Mouse (Mus musculus) natural killer cell, adult 2 months (primary cell): Measurements from ENCODE around the gene Poll.

Experiments used
- DNase-seq, 2 experiments: peaks; one replicate each; pipeline ENCODE4 v3.0.0; 2022; ENCODE audit warnings: low spot score in 2 of 2

Poll gene

DNA sequence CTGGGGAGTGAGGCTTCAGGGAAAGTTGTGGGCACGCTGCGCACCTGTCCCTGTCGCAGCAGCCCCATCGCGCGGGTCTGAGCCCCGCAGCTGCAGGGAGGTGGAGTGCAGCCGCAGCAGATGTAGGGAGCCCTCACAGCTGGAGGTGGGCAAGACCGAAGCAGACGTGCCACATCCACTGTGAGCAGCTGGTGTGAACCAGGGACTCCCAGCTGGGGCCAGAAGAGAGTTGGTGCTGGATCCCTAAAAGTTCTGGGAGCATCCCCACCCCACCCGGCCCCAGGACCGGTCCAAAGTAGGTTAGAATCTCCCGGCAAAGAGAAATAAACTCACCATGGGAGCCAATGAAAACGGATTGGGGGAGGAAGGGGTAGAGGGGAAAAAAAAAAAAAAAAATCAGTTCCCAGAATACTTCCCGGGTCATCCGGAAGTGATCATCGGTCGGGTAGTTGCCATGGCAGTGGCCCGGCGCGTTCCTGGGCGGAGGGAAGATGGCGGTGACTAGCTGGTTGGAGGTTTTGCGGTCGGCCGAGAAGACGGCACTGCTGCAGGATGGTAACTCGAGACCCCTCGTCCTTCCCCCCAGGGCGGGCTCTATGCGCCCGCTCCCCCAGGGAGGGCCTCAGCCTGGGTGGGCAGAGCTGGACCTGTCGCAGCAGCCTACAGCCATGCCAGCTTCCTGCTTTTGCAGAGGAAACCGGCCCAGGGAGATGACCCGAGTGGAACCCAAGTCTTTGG is at the start of gene Poll, which contains the start of gene Gm17018:
TSS of gene Poll (minus strand) at position 379 of the 738 bp plus-strand sequence.
TSS of gene Gm17018 (plus strand) at position 463 of the 738 bp plus-strand sequence.
- DNase-seq, result peak; percentile 73 to 76

DNA sequence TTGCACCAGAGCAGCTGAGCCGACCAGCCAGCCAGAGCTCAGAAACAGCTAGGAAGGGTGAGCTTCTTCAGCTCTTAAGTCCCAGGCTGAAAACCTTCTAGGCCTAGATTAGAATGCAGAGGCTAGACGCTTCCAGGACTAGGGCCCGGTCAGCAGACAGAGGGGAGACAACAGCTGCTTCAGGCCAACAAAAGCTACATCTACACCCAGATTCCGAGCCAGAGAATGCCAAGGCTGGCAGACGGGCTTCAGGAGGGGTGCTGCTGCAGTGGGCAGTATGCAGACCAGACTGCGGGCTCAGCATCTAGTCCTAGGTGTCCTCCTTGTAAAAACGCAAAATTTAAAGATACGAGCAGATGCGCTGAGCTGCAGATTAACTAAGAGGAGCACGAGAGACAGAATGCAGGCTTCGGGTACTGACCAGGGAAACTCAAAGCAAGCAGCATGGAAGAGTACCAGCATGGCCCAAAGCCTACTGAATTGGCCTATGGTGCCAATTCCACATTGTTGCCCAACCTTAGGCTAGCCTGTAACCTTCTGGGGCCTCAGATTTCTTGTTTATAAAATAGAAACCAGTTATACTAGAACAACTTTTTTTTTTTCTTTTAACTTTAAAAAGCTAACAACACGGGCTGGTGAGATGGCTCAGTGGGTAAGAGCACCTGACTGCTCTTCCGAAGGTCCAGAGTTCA is 48.5 kb upstream of the Poll start:
- no peak for DNase-seq

DNA sequence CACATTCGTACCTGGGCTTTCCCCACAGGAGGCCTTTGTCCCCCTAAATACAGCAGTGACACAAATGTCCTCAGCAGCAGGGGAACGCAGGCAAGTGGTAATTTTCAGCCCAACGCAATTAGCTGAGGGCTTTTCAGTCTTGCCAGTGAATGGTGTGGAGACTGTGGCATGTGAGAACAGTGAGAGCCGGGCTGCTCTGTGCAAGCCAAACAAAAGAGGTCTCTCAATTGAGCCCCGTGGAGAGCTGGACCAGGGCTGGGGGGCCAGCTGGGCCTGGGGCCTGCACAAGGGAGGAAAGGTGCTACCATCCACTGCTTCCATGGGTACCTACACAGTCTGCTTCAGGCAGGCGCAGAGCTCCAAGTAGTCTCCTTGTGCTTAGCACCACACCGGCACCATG is 47.1 kb upstream of the Poll start:
- no peak for DNase-seq

DNA sequence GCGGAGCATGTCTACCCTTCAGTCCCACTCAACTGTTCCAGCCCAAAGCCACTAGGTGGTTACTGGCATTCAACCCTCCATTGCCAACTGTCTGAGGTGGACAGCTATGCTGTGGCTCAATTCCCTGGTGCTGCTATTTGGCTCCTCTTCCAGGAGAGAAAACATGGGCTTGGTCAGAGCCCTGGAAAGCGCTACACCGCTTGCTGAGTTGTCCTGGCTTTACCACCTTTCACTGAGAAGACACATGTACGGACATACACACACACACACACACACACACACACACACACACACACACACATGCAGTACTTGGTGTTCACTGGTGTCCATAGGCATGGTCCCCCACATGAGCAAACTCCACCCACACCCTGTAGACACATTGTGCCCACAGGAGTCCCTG is 46.4 kb upstream of the Poll start:
- DNase-seq, result no peak

DNA sequence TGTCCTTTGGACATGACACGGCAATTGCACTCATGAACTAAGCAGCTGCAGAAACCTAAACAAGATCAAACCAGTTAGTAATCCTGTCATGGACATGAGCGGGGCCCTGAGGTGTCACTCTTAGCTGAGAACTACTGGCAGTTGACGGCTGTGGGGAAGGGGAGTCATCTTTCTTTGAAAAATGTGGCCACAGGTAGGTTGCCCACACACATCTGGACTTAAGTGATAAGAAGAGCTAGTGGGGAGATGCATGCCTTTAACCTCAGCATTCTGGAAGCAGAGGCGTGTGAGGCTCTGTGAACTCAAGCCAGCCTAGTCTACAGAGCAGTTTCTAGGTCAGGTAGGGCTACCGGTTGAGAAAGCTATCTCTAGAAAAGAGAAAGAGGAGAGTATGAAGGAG is 42.3 kb upstream of the Poll start:
- no peak for DNase-seq

DNA sequence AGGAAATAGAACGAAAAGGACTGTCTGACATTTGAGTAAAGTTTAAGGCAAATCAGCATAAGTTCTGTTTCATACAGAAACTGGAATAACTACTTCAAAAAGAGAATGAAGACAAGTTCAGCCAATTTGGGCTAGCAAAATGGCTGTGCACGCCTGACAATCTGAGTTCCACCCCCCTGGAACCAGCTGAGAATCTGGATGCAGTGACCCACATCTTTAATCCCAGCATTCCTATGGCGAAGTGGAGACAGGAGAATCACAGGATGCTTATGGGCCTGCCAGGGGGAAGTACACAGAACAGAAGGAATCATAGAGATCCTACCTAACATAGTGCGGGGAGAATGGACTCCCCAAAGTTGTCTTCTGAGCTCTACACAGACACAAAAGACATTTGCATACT is 36.8 kb upstream of the Poll start:
- no peak for DNase-seq

DNA sequence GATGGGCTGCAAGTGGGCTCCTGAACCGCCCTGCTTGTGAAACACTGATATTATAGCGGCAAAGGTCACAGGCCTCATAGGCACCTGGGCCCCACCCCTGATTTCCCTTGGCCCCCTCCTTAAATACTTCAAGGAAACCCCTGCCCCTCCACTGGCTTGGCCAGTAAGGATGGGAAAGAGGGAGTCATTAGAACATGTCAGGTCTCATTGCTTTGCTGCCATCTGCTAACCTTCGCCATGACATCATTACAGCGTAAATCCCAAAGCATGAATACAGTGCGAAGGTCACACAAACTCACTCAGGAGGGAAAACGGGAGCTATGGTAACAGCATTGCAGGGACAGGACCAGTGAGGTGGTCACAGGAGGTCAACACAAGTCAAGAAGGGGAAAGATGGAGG is 36.1 kb upstream of the Poll start:
- no peak for DNase-seq

DNA sequence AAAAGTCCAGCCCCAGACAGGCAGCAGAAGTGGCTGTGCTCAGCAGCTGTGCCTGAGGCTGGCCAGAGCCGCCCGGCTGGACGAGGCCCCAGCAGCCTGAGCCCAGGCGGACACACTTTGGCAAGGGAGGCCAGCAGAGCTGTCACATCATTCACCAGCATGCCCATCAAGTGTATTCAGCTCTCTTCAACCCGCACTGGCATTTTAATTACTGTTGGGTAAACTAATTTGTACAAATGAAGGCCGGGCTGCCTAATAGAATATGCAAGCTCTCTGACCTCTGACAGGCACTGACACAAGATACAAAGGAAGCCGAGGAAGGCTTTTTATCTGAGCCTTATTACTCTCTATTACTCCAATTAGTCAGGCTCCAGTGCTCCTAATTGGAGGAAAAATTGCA is 35.7 kb upstream of the Poll start:
- DNase-seq, result no peak

DNA sequence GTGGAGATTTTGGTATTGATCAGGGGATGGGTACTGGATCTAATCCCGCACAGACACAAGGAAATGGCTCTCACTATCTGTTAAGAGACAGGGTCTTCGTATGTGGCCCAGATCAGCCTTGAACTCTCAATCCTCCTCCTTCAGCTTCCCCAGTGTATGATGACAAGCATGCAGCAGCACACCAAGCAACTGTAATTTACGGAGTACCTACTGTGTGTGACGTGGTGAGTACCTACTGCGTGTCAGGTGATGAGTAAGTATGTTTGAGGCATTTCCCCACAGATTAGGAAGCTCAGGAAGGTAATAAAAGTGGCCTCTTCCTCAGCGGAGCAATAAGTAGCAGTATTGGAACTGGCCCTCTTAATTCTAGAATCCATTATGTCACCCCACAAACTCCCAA is 35.1 kb upstream of the Poll start:
- DNase-seq, result no peak

DNA sequence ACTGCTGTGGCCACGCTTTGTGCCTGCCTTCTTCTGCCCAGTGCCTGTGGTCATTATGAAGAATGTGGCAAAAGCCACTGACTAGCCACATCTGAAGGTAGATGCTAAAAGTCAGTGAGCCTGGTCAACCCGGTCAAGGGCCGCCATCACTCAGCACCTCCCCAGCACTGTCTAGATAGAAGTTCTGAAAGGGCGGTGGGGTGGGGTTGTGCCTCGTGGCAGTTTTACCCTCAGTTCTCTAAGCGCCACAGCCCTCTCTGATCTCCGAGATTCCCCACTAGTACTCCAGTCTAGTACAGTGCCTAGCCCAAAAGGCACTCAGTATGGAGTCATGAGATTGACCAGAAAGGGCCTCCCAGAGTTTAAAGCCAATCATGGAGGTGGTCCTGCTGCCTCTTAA is 33.7 kb upstream of the Poll start:
- DNase-seq, result peak; percentile 15 to 46

DNA sequence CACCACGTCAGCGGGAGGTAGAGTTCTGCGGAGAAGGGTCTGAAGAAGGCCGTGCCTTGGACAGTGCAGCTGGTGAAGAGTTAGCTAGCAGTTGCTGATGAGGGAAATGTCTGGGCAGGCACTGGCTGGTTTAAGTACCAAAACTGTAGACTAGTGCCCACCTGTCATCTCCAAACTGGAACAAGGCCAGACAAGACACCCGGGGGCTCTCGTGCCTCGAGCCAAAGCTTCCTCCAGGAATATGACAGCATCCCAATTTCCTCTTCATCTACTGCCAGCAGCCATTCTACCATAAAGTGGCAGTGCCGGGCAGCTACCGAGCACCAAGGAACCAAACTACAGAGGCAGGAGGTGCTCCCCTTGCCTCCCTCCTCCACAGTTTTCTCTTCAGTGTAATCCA is 32.6 kb upstream of the Poll start:
- DNase-seq, result no peak

DNA sequence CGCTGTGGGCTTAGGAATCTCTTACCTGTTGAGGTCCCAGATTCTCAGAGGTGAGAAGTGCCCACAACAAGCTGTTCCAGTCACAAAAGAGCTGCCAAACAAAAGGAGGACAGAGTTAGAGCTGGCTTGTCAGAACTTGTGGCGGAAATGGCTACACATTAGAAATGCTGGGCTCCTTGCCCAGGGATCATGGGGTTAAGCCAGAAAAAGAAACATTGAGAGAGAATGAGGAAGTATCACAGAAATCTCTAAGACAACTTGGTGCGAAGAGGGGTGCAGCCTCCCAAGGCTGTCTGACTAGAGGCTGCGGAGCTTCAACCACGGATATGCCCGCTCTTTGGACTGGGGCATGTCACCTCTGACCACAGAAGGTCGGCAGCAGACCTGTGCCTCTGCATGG is 31.4 kb upstream of the Poll start:
- DNase-seq, result peak; percentile 6 to 23

DNA sequence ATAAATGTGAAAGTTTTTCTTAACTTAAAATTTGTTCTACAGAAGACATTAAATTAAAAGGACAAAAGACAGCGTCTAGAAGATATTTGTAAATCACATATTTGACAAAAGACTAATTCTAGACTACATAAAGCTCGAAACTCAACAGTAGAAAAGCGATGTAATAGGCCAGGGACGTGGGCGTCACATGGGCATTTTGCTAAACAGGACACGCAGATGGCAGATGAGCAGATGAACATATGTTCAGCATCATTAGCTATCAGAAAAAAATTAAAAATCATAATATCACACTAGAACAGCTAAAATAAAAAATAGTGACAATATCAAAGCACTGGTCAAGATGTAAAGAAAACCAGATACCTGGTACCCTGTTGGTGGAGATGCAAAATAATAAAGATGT is 29.4 kb upstream of the Poll start:
- DNase-seq, result no peak

DNA sequence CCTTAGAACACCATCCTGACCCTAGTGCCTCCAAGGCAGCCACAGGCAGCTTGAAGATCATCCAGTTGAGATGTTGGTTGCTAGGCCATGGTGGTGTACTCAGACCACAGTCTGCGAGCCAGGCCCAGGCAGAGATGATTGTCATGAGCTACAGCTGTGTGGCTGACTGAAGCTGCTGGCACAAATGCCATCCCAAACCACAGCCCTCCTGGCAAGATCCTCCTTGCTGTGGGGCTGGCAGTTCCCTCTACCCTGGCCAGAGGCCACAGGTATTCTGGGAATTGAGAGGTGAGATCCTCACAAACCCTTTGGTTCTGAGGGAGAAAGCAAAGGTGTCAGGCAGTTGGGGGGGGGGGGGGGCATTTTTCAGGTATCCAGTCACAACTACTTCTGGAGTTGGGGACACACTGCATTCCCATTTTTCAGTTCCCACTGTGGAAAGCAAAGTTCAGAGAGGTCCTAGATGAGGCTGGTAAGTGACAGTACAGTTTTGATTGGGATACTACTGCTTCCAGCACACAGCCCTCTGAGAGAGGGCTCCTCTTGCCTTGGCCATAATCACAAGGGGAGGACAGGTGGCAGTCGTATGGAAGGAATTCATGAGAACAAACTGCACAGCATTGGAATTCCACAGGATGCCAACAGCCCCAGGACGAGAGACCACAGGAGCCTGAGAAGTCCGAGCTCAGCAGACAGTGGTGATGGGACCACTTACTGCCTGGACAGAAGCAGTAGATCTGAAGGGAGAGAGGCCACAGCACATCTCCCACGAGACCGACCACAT is 27.4 kb upstream of the Poll start:
- DNase-seq, result no peak

DNA sequence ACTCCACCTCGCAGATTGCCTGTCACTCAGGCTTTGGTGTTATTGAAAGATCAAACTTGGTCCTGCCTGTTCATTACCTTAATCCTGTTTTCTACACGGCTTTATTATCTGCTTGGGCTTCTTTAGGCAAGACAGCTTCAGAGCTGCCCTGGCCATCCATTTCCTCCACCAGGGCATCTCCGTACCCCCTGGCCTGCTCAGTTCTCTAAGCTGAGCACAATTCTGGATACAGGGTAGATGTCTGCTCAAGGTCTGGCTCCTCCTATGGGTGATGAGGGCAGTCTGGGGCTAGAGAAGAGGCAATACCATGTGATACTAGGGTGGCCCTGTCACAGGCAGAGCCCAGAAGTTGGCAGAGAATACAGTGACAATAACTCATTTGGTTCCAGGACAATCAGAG is 26.5 kb upstream of the Poll start:
- no peak for DNase-seq

DNA sequence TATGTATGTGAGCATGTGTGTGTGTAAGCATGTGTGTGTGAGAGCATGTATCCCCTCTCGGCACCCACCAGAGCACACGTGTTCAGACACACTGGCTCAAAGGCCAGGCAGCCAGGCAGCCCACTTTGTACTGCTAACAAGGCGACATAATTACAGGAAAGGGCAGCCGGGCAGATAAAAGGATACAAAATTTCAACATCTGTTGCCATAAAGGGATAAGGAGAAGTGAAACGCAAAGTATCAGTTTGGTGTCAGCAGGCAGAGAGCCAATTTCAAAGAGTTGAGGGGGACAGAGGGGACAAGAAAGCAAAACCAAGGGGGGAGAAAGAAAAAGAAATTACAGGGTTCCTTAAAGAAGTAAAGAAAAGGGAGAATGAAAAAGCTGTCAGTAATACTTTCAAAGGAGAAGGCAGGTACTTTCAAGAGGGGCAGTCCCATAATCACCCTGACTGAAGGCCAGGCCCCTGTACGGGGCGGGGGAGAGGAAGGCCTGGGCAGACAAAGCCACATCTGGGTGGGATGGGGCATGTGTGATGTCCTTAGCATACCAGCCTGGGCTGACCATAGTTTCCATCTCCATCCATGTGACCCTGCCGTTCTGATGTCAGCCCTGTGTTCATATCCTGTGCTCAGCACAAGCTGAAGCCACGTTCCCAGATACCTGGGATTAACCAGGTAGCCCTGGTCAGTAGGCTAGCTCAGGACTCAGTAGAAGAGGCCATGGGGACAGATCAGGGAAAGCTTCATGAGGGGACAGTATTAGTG is 24.7 kb upstream of the Poll start:
- DNase-seq, result no peak

DNA sequence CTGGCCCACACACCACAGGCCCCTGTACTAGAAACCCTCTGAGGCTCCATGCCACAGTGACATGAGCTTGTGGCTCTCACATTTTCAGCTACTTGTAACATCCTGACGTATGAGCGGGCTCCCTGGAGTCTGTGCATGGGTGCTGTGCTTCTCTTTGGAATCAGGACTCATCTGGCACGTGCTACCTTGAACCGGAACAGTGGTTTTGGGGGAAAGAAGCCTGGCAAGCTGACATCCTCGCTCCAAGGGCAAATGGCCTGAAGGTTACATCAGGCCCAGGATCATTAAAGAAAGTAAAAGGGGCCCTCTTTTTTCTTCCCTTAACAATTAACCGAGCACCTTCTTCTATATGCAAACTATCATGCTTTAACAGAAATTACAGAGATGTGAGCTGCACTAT is 22.8 kb upstream of the Poll start:
- DNase-seq, result no peak

DNA sequence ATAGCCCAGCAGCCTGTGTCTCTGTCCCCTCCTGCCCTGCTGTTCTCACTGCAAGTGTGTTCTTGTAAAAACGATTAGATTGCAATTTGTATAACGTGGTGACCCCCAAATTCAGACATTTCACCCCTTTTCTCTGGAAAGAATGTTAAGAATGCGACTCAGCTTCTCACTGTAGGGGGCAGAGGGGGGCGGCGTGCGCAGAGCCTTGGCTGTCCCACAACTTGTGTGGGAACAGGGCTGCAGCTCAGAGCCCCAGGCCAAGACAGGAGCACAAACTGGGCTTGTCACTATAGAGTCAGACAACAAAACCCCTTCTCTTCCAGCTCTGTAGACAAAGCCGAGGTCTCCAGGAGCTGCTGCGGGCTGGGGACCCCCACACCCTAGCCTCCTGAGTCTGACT is 21.8 kb upstream of the Poll start:
- no peak for DNase-seq

DNA sequence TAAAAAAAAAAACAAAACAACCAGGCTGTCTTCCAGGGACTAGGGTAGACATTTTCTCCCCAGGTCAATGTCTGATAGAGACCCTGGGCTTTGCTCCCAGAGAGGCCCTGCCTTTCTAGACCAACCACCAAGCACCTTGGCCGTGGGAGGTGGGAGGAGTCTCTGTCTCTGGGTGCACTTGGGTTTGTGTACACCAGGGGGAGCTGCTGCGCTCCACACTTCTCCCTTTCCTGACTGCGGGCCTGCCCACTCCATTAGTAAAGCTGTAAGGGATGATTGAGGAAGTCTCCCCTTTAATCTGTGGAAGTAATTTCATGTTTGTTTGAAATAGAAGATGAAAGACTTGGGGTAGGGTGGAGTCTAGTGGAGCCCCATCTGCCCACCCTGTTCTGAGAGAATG is 20.9 kb upstream of the Poll start:
- DNase-seq, result peak; percentile 28 to 46

DNA sequence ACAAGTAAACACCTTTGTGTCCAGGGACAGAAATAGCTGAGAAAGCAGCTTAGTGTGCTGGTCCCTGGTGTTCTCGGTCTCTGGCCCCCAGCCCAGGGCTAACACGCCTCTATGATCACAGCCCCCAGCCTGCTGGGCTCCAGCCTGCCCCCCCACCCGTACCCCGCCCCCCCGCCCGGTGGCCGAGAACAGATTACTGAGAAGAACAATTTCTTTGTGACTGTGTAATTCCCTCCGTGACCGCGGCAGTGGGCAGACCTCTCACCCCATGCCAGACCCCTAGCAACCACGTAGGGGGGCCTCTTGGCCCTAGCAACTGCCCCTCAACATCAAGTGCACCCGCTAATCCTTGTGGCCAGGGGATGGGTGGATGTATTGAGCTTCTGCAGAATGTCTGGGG is 19.9 kb upstream of the Poll start:
- no peak for DNase-seq

DNA sequence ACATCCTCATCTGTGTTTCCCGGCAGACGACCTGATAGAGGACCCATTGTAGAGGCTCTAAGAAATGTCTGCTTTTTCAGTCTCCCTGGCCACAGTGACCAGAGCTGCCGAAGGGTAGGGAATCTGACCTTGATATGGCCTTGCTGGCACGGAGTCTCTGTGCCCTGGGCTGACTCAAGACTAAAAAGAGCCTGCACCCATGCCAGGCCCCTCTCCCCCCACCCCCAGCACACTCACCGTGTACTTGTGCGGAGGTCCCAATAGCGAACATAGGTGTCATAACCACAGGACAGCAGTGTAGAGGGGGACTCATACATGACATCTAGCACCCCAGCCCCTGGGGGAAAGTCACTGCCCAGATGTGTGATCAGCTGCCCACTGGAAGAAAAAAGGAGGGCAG is 19.1 kb upstream of the Poll start:
- peak in 1 of 2 experiments; percentile 43 for DNase-seq

DNA sequence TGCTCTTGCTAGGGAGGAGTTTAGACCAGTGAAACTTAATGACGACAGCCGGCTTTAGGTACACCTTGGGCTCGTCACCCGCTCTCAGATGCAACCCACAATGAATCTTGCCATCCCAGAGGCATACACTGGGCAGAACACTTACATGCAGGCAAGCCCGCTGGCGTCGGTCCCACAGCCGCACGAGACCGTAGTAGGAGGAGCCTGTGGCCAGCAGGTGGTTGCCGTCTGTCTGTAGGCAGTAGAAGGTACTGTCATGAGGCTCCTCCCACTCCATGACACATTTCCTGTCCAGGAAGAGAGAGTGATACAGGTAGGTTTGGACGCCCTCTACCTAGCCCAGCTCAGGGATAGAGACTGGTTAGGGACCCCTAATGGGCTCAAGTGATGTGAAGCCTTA is 18.6 kb upstream of the Poll start:
- peak; percentile 44 to 66 for DNase-seq
